Comparison of ENCODE assay signal across 10 mouse cellular contexts in the genomic region with DNA sequence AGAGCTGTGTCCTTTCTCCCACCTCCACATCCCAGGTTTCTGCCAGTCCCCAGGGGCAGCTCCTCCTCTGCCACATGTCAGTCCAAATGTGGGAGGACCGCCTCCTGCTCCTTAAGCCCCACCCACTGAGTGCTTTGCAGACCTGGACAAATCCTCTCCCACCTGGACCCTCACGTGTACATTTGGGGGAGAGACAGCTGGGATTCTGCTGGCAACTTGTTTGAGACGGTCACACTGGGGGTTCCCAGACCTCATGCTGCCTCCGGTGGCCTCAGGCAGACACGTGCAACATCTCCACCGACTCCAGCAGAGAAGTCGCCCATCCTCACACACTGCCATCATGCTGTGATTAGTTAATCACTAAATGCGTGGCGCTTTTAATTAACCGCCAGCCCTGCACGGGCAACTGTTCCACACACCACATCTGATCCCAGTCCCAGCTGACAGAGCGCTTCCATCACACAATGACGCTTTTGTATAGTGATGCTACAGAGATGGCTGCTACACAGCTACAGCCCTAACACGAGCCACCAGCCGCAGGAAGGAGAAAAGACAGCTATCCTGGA. TPM values are rescaled to one million over a fixed set of nuclear protein-coding genes. Genes with fewer than 3 reads are reported as not detected.
DNase-seq lines count a peak whose midpoint lies in the region; ATAC-seq lines count a peak whose summit lies in the region.
"Had no signal": no experiment of that assay in that cellular context is flagged by ENCODE, and none has a peak within 500 bp of the region (broad histone marks: within the 10 kb centered on the region; RNA-seq: fewer than 3 reads in every experiment).

No protein-coding gene starts in this region.

- no peaks in the 10 kb centered on the region; the same call in 1 of the 2 replicates for H3K9me3 ChIP-seq in forebrain, embryonic 14.5 days (replicated peaks; ENCODE audit: control insufficient read depth, low read length)
- 0 out of 2 replicates have a peak, but pooled peaks cover 3% of the 10 kb centered on the region for H3K9me3 ChIP-seq in neural tube, embryonic 15.5 days (replicated peaks)
- H3K9me3 ChIP-seq: megakaryocyte, embryonic 14.5 days had no signal

- peak overlapping the region; percentile 13; the same call in 1 of the 2 replicates for H3K9ac ChIP-seq in forebrain, embryonic 14.5 days (ENCODE audit: low read length)
- no peak overlapping the region for H3K9ac ChIP-seq in neural tube, embryonic 15.5 days (replicated peaks)

- no peak overlapping the region for H3K27ac ChIP-seq in forebrain, embryonic 14.5 days (ENCODE audit: low read depth, low read length)
- no peak overlapping the region for H3K27ac ChIP-seq in neural tube, embryonic 15.5 days (replicated peaks)

- H3K36me3 ChIP-seq in forebrain, embryonic 14.5 days (ENCODE audit: control insufficient read depth, insufficient read depth, low read length): no peaks in the 10 kb centered on the region
- H3K36me3 ChIP-seq in neural tube, embryonic 15.5 days: no peaks in the 10 kb centered on the region

- peak overlapping the region; percentile 45 for H3K4me2 ChIP-seq in forebrain, embryonic 14.5 days (ENCODE audit: low read length)
- peak overlapping the region; percentile 52 for H3K4me2 ChIP-seq in neural tube, embryonic 15.5 days

- peak; percentile 54 for ATAC-seq in forebrain, embryonic 14.5 days
- ATAC-seq in neural tube, embryonic 15.5 days (ENCODE audit: low FRiP score): peak; percentile 46
- no peak for ATAC-seq in erythroblast, adult 5-6 weeks (replicated peaks; ENCODE audit: low FRiP score, poor library complexity, severe bottlenecking)

- peak; percentile 40 for DNase-seq in cerebellum, adult 8-10 months
- DNase-seq in forebrain, embryonic 14.5 days (ENCODE audit: low spot score): peak; percentile 69
- peak; percentile 41 to 50 for DNase-seq in layer of hippocampus, postnatal 10 days (ENCODE audit: low spot score in 2 of 2)
- DNase-seq in lung, postnatal 10 days: no peak
- no peak for DNase-seq in adrenal gland, postnatal 4 days (ENCODE audit: low spot score in 2 of 2)
- DNase-seq in adipocyte (ENCODE audit: low spot score): no peak

- 7% methylated on average over 15 of the region's 15 CpGs for WGBS in forebrain, embryonic 14.5 days
- 11% methylated on average over 15 of the region's 15 CpGs for WGBS in neural tube, embryonic 15.5 days

- H3K27me3 ChIP-seq in forebrain, embryonic 14.5 days (replicated peaks; ENCODE audit: control insufficient read depth, insufficient read depth, low read length): no peaks in the 10 kb centered on the region
- H3K27me3 ChIP-seq in neural tube, embryonic 15.5 days (replicated peaks): 0 out of 2 replicates have a peak, but pooled peaks cover 4% of the 10 kb centered on the region

- peaks cover 7% of the 10 kb centered on the region for H3K4me1 ChIP-seq in forebrain, embryonic 14.5 days (ENCODE audit: control insufficient read depth, insufficient read depth, low read length)
- H3K4me1 ChIP-seq in neural tube, embryonic 15.5 days: peaks cover 14% of the 10 kb centered on the region

- no peak overlapping the region; the same call in 1 of the 2 replicates for H3K4me3 ChIP-seq in forebrain, embryonic 14.5 days (ENCODE audit: low read depth, low read length)
- H3K4me3 ChIP-seq in neural tube, embryonic 15.5 days (replicated peaks): peak overlapping the region; percentile 18; the same call in 1 of the 2 replicates
- H3K4me3 ChIP-seq: megakaryocyte, embryonic 14.5 days had no signal

RNA-seq across cellular contexts. Expression of a gene that starts 23.7 kb away (rescaled TPM):
- not detected in 2 replicates for polyA plus RNA-seq in forebrain, embryonic 14.5 days (2014; fragmentation: Nextera tagmentation; extraction: Ambion mirVana)
- total RNA-seq in layer of hippocampus, postnatal 10 days (2021): not detected
- not detected in 2 replicates for polyA plus RNA-seq in neural tube, embryonic 15.5 days (2015; fragmentation: Nextera tagmentation; extraction: Ambion mirVana)
- not detected in 2 replicates for total RNA-seq in erythroblast, adult 5-6 weeks (2015; ENCODE audit: low replicate concordance)
- total RNA-seq in erythroblast, adult 5-6 weeks (2017; ENCODE audit: low replicate concordance): not detected in 2 replicates
- not detected for total RNA-seq in adrenal gland, postnatal 4 days (2021)
- polyA plus RNA-seq: intestine, embryonic 14.5 days had no signal

Comparison
In these comparisons a context has a peak if more than half of its experiments do, and no peak if none do; other contexts are left out.
1. DNase-seq: peak in cerebellum, adult 8-10 months (single experiment), forebrain, embryonic 14.5 days (single experiment) and layer of hippocampus, postnatal 10 days (2 of 2); none in lung, postnatal 10 days (single experiment), adrenal gland, postnatal 4 days (0 of 2) and adipocyte (single experiment).